8 mouse cellular contexts compared by ENCODE assay signal in the genomic region with DNA sequence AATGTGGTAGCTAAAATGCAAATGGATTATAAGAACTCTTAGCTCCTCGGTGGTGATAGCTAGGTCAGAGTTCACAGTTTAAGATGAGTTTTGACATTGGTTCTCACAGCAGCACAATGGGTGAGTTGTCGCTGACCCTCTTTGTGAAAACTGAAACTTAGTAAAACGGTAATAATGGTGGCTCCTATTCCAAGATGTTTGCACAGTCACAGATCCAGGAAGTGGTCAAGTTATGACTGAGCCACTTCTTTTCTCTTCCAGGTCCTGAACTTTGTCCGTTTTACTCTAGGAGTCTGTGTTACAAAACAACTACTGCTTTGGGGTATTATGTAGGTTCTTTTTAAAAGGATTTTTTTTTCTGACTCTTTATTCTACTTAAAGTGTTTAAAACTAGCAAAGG. TPM values are rescaled to one million over a fixed set of nuclear protein-coding genes. Genes with fewer than 3 reads are reported as not detected.
DNase-seq lines count a peak whose midpoint lies in the region; ATAC-seq and TF ChIP-seq lines count a peak whose summit lies in the region.

No protein-coding gene starts in this region.

- TF ChIP-seq CTCF in bone marrow macrophage, adult 2 months (IDR thresholded peaks at IDR 0.05; ENCODE audit: low read depth, low read length) = no peak

- H3K9me3 ChIP-seq in hindbrain, embryonic 13.5 days = no peaks in the 10 kb centered on the region

- H3K79me2 ChIP-seq in macrophage (ENCODE audit: inconsistent target) = peaks cover 58% of the 10 kb centered on the region

- H3K27ac ChIP-seq in bone marrow macrophage, adult 2 months (ENCODE audit: insufficient read depth, low read depth, low read length) = 0 out of 2 replicates have a peak overlapping the region, but pooled peaks have one; percentile 14
- H3K27ac ChIP-seq in hindbrain, embryonic 13.5 days = no peak overlapping the region
- H3K27ac ChIP-seq in macrophage = peak overlapping the region; percentile 9; the same call in 1 of the 2 replicates

- ATAC-seq in hindbrain, embryonic 13.5 days (ENCODE audit: low FRiP score) = no peak

- H3K27me3 ChIP-seq in hindbrain, embryonic 13.5 days = no peaks in the 10 kb centered on the region

- H3K9ac ChIP-seq in hindbrain, embryonic 13.5 days = no peak overlapping the region

- intact Hi-C loops in left cerebral cortex, postnatal 4 days (cut with DNase I) = no loop called here

- peak; percentile 14 for DNase-seq in kidney, adult 9 months
- no peak for DNase-seq in kidney, adult 11 months
- DNase-seq in layer of hippocampus, adult 11-12 months (ENCODE audit: low spot score) = no peak
- DNase-seq in spleen, postnatal 14 days (ENCODE audit: low spot score in 2 of 2) = no peak
- DNase-seq in left cerebral cortex, postnatal 4 days = no peak

- no peaks in the 10 kb centered on the region for H3K36me3 ChIP-seq in hindbrain, embryonic 13.5 days
- no peaks in the 10 kb centered on the region for H3K36me3 ChIP-seq in macrophage (ENCODE audit: inconsistent target)

- peaks cover 4% of the 10 kb centered on the region; the same call in 1 of the 2 replicates for H3K4me1 ChIP-seq in bone marrow macrophage, adult 2 months (ENCODE audit: control insufficient read depth, insufficient read depth, low read length)
- peaks cover 6% of the 10 kb centered on the region; the same call in 1 of the 2 replicates for H3K4me1 ChIP-seq in hindbrain, embryonic 13.5 days (replicated peaks)

- peak overlapping the region; percentile 81 for H3K4me2 ChIP-seq in hindbrain, embryonic 13.5 days

- WGBS in hindbrain, embryonic 13.5 days = 51% methylated on average over 4 of the region's 4 CpGs
- 14% methylated on average over 4 of the region's 4 CpGs for WGBS in macrophage (ENCODE audit: missing documents)

- no peak for TF ChIP-seq POLR2A in bone marrow macrophage, adult 2 months (IDR thresholded peaks at IDR 0.05; ENCODE audit: borderline replicate concordance, low read depth, low read length)

- H3K4me3 ChIP-seq in bone marrow macrophage, adult 2 months (ENCODE audit: insufficient read depth, low read length) = peak overlapping the region; percentile 47
- H3K4me3 ChIP-seq in hindbrain, embryonic 13.5 days = no peak overlapping the region
- H3K4me3 ChIP-seq in macrophage (ENCODE audit: inconsistent target) = peak overlapping the region; percentile 83

RNA-seq across cellular contexts. Expression of gene Pi4k2b, which starts 1.9 kb away (rescaled TPM):
- polyA plus RNA-seq in bone marrow macrophage, adult 2 months (2012; ENCODE audit: insufficient read depth, insufficient read length, missing spikeins) = 11.0 and 11.7 TPM in 2 replicates
- 6.5 and 7.2 TPM in 2 replicates for polyA plus RNA-seq in hindbrain, embryonic 13.5 days (2015; fragmentation: Nextera tagmentation; extraction: Ambion mirVana)
- total RNA-seq in macrophage (2018; cell fraction: chromatin; rRNA removed) = 10 to 100 TPM; 10.9 to 66.7 (median 27.9) TPM
- 10 to 100 TPM in 16 of 26 experiments, 1 to 10 TPM in 10; 6.7 to 18.7 (median 10.2) TPM for total RNA-seq in macrophage (2018; cell fraction: cytosol; rRNA removed)
- total RNA-seq in macrophage (2018; cell fraction: nucleus; rRNA removed) = 10 to 100 TPM in 25 of 26 experiments, 1 to 10 TPM in 1; 10.0 to 77.8 (median 23.8) TPM
- polyA plus RNA-seq in macrophage (2018) = 8.7 to 9.0 TPM (median 8.8 TPM) in 3 replicates
- 1 to 10 TPM; 4.9 to 6.7 TPM for total RNA-seq in left cerebral cortex, postnatal 4 days (2021)

RNA-seq across cellular contexts. Expression of gene Zcchc4, which starts 32.0 kb away (rescaled TPM):
- 11.9 and 13.2 TPM in 2 replicates for polyA plus RNA-seq in bone marrow macrophage, adult 2 months (2012; ENCODE audit: insufficient read depth, insufficient read length, missing spikeins)
- 13.0 and 15.9 TPM in 2 replicates for polyA plus RNA-seq in hindbrain, embryonic 13.5 days (2015; fragmentation: Nextera tagmentation; extraction: Ambion mirVana)
- 10 to 100 TPM; 25.3 to 66.0 (median 46.9) TPM for total RNA-seq in macrophage (2018; cell fraction: chromatin; rRNA removed)
- total RNA-seq in macrophage (2018; cell fraction: cytosol; rRNA removed) = 10 to 100 TPM in 3 of 26 experiments, 1 to 10 TPM in 23; 3.0 to 12.5 (median 7.2) TPM
- total RNA-seq in macrophage (2018; cell fraction: nucleus; rRNA removed) = 10 to 100 TPM; 15.3 to 51.4 (median 30.8) TPM
- polyA plus RNA-seq in macrophage (2018) = 6.8 to 8.1 TPM (median 7.3 TPM) in 3 replicates
- 10 to 100 TPM; 11.0 to 11.6 TPM for total RNA-seq in left cerebral cortex, postnatal 4 days (2021)
